Mouse (Mus musculus): Measurements from ENCODE around the gene Spem1.
"Not testable (repeated sequence)": the region's sequence is repeated elsewhere in the genome, so short reads cannot be mapped to it uniquely, and the experiment has no call there.

Spem1 gene

DNA sequence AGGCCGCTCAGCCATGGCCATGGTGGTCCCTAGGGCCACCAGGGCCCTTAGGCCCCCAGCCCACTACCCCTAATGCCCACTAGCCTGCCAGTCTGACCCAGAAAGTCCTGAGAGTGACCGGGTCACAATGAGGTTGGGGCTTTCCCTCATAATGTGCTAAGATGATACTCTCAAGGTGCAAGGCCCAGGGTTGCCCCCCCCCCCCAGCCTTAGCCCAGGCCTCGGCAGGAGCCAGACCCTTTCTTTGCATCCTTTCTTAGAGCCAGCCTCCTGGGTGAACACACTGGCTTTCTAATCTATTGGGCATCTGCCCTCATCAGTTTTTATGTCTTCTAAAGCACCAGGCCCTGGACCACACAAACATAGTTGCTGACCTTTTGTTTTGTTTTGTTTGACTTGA lies at the start of gene Spem1:
Gene Spem1, minus strand, starts transcription at position 101 of the 400 bp plus-strand sequence.
- no peak for DNase-seq (ENCODE audit: low spot score in 2 of 2)

DNA sequence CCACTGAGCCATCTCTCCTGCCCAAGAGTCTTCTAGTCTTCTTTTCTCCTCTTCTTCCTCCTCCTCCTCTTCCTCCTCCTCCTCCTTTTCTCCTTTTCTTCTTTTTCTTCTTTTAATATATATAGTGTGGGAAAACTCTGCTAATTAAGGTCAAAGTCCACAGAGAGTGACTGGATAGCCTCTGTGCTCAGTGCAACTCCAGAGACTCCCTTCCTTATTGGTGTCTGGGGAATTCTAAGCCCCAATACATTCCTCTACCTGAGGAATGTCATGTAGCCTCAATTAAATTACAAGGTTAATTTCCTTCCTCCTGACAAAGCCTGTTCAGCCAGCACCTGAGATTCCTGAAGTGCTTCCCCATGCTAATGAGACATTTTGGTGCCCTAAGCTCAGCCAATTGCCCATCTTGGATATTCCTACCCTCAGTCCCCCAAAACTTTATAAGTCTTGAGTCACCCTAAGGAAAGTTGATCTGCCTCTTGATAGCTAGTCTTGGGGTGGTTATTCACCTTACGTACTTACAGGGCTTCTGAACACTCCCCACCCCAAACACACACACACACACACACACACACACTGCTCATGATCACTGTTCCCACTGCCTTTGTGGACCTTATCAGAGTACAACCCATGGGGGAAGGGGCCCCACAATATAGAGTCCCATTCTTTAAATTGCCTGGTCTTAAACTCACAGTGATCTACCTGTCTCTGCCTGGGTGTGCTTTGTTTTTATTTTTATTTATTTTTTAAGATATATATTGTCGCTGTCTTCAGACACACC lies 48.5 kb upstream of the Spem1 start:
- no peak for DNase-seq (ENCODE audit: low spot score in 2 of 2)

DNA sequence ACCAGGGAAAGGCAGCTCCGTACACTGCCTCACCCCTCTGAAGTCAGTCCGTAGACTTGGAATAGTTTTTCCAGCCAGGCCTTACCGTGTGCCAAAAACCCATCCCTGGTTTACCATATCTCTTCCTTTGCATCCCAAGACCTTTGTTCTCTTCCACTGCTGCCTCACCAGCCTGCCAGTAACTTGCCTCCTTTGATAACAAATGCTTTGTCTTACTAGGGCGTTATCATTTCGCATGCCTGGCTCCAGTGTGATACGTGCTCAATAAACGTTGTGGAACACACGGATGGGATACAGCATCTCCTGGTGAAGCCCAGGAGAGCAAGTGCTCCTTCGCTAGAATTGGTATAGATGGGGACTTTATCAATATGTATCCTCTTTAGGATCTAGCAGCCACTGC lies 45.4 kb upstream of the Spem1 start:
- DNase-seq (ENCODE audit: low spot score in 2 of 2): no peak

DNA sequence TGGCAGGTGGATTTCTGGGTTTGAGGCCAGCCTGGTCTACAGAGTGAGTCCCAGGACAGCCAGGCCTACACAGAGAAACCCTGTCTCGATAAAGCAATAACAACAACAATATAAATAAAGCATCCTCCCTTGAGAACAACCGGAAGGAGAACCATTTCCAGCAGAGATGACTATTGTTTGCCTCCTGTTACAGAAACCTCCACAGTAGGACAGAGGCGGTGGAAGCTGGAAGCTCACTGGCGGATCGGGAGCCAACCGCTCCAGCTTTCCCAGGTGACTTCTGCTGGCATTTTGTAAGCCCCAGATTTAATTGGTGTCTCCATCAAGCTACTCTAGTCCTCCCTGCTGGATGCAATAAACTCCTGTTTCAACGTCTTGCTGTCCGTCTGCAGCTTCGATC lies 43.6 kb upstream of the Spem1 start:
- no peak for DNase-seq (ENCODE audit: low spot score in 2 of 2)

DNA sequence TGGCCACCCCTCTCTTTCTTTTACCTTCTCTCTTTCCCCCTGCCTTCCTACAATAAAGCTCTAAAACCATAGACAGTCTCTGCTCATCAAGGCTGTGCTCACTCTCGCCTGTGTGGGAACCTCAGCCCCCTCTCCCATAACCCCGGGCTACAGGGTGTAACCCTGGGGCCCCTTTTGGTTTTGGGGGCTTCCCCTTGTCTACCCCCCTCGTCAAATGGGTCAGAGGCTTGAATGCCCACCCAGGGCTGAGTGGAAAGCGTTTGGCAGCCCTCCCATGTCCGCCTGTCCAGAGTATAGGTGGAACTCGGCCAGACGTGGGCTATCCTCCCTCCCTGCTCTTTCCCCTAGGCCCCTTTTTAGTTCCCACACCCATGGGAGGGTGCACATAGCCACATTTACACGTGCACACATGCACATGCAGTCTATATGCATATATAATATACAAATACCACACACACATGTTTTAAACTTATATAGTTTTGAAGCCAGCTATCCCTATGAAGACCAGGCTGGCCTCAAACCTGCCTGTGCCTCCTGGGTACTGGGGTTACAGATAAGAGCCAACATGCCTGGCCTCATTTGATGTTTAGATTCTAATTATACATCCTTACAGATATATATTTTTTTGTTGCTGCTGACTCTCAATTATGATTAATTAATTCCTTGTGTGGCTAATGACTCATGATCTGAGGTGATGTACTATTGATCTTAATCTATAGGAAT lies 42.3 kb upstream of the Spem1 start:
- no peak for DNase-seq (ENCODE audit: low spot score in 2 of 2)

DNA sequence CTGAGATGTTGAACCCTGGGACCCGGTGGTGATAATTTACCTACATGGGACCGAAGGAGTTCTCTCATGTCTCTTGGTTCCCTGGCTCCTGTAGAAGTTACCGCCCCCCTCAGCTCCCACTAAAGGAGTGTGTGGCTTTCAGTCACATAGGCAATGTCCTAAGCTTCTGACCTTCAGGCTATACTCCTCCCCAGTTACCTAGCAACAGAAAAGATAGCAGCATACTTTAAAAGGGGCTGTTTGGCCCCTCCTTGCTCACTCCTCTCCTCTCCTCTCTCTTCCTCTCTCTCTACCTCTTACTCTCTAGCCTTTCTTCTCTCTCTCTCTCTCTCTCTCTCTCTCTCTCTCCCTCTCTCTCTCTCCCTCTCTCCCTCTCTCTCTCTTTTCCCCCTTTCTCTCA lies 41.7 kb upstream of the Spem1 start:
- not testable (repeated sequence) for DNase-seq (ENCODE audit: low spot score in 2 of 2)

DNA sequence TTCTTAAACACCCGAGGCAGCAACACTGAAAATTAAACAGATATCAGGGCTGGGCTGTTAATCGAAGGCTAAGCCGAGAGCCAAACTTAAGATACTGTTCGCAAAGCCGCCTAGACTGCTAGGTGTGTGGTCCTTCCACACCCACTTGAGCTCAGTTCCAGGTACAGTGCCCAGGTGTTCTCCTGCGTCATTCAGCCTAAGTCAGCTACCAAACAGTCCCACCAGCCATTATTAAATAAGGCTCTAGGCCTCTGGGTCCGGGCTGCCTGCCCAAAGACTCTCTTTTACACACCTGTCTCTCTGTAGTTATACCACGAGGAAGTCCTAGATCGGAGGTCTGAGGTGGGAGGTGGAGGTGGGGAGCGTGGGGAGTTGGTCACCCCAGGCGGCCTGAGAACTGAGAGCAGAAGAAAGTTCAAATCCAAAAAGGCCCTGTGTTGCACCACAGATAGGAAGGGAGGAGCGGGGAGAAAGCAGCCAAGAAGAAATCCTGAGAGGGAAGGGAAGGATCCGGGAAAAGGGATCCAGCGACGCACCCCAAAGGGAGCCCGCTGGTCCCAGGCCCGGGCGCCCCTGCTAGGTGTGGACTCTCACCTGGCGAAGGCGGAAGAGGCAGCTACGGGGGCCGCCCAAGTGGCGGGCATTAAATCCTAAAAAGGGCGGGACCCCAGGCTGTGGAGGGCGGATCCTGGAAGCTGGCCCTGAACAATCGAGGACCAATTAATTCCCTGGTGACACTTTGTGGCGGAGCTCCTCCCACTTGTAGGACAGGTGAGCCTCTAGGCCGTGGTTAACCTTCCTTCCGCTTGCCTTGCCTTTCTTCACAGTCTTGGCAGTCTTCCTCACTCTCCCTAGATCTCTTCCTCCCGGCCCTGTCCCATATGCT lies 36.4 kb upstream of the Spem1 start, which contains the start of gene Tnk1:
Gene Tnk1, minus strand, starts transcription at position 618 of the 886 bp plus-strand sequence.
- no peak for DNase-seq (ENCODE audit: low spot score in 2 of 2)

DNA sequence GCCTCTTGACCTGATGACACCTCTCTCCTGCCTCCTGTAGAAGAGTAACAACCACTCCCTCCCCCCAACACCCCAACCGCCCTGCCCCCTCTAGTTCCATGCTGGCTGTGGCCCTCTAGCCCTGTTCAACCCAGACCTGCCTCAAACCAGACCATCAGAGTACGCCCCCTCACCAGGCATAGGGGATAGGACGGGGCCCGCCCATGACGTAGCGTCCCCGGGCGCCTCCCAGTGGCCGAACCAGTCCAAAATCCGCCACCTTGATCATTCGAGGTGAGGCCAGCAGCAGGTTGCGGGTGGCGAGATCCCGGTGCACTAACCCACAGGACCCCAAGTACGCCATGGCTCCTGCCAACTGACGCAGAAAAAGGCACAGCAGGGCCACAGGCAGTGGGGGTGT lies 33.4 kb upstream of the Spem1 start:
- DNase-seq (ENCODE audit: low spot score in 2 of 2): peak; percentile 56 to 64

DNA sequence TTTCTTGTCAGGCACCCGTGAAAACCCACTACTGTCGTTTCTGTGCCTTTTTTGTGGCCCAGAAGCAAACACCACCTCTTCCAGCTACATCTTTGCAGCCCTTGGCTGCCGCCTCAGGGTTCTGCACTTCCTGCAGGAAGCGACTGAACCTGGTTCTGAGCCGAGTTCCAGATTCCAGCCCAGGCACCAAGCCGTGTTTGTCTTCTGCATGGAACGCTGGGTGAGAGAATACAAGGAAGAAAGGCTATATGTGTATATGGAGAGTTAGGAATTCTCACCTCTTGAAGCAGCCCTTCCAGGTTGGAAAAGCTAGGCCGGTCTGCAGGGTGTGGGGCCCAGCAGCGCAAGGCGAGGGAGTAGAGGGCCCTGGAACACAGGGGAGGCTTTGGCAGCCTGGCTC lies 32.7 kb upstream of the Spem1 start:
- DNase-seq (ENCODE audit: low spot score in 2 of 2): no peak

DNA sequence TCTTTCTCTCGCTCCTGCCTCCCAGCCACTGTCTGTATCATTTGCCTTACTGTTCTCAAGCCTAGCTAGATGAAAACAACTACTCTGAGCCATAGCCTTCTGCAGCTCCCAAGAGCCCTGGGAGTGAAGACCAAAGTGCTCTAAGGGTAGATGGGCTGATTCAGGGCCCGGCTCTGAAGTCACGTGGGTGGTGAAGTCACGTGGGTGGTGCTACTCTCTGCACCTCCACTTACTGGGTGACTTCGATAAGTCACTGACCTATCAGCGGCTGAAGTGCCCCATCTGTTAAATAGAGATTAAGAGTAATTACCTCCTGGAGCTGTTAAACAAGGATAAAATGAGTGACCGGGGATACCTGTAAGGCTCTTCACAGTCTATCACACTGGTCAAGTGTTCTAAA lies 32.0 kb upstream of the Spem1 start:
- peak; percentile 71 to 82 for DNase-seq (ENCODE audit: low spot score in 2 of 2)

DNA sequence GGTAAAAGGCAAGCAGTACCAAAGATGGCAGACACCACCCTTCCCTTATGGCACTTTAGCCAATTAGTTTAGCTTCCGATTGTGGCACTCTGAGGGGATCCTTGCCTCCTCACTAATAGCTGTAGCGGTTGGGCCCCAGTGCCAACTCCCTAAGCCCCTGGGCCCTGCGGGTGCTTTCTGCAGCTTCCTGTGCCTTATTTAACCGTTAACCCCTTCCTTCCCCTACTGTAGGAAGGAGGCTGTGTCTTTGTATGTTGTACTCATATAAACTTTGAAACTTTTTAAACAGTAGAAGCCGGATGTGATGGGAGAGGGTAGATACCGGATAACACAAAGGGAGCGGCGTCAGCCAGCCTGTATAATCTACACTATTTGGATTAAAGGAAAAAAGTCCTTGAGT lies 28.8 kb upstream of the Spem1 start:
- no peak for DNase-seq (ENCODE audit: low spot score in 2 of 2)

DNA sequence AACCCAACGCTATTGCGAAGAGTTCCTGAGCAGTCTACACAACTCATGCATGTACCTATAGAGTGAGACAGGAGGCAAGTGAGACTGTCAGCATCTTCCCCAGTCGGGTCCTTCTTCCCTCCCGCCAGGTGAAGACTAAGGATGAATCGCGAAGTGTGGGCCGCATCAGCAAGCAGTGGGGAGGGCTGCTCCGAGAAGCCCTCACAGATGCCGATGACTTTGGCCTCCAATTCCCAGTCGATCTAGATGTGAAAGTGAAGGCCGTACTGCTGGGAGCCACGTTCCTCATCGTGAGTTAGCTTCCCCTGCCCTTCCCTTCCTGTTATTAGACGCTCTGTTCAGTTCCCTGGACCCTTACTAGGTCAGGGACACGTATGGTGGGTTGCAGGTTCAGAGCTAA lies 27.9 kb upstream of the Spem1 start:
- DNase-seq (ENCODE audit: low spot score in 2 of 2): no peak

DNA sequence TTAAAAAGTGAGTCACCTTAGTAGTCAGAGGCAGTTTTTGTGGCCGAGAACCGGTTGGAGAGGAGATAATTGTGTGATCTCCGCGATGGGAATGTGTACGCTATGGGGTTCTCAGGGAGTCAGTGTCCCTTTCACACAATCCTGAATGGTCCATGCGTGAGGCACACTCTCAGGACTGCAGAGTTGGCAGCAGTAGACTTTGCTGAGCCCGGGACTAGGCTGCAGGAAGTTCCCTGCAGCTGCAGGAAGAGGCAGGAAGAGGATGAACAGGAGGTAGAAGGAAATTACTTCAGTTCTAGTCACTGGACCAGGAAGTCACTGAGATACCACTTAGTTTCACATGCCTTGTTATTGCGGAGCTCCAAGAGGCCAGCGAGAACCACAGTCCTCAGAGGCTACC lies 27.1 kb upstream of the Spem1 start:
- DNase-seq (ENCODE audit: low spot score in 2 of 2): no peak

DNA sequence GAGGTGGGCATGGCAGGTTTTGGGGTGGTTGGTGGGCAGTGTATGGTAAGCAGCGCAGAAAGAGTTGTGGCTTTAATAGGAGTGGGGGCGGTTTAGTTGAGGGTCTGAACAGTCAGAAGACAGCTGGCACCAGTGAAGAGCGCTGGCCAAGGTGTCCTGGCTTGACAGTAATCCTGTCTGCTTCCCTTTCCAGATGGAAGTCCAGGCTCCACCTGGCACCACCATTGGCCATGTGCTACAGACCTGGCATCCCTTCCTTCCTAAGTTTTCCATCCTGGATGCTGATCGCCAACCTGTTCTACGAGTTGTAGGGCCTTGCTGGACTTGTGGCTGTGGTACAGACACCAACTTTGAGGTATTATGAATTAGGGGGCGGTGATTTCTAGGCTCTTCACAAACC lies 26.0 kb upstream of the Spem1 start:
- no peak for DNase-seq (ENCODE audit: low spot score in 2 of 2)

DNA sequence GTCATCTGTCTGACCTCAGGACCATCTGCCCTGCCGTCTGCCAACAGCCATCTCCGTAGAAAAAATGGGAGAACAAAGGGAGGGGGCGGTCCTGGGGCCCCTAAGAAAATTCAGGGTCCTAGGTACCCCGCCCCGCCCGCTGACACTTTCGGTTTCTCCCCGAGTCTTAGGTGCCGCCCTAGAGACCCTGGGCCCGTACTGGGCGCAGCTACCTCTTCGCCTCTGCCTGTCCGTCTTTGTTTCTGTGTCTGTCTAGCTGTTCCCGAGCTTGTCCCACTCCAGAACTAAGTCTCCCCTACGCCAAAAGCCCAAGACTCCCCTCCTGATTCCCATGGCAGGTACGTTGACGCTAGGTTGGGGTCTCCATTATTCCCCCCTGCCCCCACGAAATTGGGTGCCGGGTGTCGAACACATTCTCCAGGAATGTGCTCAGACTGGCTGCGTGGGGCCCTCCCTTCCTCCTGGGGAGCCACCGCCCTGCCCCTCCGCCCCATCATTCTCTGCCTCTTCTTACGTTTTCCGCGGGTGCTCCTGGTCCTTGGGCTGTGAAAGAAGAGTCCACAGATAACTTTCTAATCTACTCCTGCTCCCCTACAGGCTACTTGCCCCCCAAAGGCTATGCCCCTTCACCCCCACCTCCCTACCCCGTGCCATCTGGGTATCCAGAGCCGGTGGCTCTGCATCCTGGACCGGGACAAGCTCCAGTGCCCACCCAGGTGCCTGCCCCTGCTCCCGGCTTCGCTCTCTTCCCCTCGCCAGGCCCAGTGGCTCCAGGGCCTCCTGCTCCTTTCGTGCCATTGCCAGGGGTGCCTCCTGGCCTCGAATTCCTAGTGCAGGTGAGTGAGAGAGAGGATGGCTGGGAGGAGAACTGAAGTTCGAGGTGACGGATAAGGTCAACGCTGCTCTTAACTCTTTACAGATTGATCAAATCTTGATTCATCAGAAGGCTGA lies 25.0 kb upstream of the Spem1 start:
- DNase-seq (ENCODE audit: low spot score in 2 of 2): no peak

DNA sequence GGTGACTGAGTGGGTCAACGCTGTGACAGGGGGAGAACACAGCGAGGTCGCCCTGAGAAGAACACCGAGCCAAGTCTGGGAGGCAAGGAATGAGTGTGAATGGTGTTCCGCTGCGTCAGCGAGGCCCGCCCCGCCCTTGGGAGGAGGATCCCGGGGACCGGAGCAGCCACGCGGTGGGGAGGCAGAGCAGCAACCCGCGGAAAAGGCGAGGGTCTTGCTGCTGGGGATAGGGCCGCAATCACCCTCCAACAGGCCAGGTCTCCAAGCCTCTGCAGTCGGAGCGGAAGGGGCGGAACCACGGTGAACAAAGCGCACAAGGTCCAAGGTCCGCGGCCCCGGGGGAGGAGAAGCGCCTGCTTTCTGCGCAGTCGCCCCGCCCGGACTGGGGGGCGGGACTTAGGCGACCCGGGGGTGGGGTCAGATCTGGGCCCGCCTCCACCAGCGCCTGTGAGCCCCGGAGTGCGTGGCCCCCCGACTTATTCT lies 24.3 kb upstream of the Spem1 start, which contains the start of gene Plscr3:
Gene Plscr3, plus strand, starts transcription at position 179 of the 483 bp plus-strand sequence.
- DNase-seq (ENCODE audit: low spot score in 2 of 2): peak; percentile 88 to 92

DNA sequence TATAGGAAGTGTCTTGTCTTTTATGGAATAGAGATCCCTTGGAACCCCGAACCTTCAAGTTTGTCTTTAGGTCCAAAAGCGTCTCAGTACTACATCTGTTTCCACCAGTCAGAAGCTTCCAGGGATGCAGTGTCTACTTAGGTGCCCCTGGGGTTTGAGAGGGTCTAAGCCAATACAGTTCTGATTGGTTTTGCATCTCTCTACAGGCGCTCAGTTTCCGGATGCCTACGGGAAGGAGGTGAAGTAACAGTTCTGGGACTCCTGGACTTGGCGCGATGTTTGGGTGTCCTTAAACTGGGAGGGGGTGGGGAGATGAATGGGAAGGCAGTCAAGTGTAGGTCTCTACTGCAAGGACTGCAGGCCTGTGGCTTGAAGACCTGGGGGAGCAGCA lies 16.7 kb upstream of the Spem1 start:
- DNase-seq (ENCODE audit: low spot score in 2 of 2): no peak

DNA sequence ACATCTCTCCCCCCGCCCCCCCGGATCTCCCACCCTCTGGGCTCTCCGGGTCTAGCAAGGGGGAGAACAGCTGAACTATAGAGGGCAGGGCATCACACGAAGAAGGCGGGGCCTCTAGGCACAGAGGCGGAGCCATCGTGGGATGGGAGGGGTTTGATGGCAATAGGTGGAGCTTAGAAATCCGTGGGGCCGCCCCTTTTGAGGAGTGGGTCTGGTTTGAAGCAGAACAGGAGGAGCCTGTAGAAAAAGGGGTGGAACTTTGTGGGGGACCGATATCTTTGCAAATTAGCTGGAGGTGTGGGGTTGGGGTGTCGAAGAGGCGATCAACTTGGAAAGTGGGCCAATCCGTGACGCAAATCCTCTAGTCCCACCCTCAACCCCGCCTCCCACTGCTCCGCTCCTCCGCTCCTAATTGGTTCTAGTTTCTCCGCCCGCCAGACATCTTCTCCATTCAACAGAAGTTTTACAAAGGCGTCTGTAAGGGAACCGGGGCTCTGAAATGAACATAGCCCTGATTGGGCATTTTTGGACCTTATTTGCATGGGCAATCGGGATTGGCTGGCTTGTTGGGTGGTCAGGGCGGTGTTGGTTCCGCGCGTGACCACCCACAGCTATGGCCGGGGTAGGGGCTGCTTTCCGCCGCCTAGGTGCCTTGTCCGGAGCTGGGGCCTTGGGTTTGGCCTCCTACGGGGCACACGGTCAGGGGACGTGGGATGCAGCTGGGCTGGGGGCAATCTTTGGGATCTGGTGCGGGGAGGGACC lies 16.2 kb upstream of the Spem1 start, which contains the start of gene Tmem256:
Gene Tmem256, plus strand, starts transcription at position 563 of the 762 bp plus-strand sequence.
- DNase-seq (ENCODE audit: low spot score in 2 of 2): peak; percentile 92 to 96

DNA sequence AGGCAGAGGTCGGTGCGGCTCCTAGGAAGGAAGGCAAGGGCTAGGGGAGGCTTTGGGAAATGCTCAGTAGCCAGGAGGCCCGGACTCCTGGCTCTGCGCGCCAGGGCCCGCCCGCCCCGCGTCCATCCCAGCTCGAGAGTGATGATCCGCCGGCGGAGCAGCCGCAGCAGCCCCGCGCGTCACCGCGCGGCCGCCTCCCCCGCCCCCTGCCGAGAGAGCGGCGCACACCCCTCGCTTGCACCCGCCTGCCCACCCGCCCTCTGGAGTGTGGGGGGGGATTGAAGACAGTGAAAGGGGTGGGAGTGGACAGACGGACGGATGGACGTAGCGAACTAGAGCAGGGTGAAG lies 15.6 kb upstream of the Spem1 start, which contains the start of gene Nlgn2:
Gene Nlgn2, minus strand, starts transcription at position 181 of the 348 bp plus-strand sequence.
- DNase-seq (ENCODE audit: low spot score in 2 of 2): no peak

All from spleen, postnatal 36 days (tissue).